Mouse (Mus musculus) urinary bladder, postnatal 10 days (tissue): Measurements from ENCODE around the gene Ppm1l.

Experiments
- DNase-seq: peaks from one replicate; pipeline ENCODE4 v3.0.0; 2022; ENCODE audit warnings: low spot score

Gene Ppm1l

DNA sequence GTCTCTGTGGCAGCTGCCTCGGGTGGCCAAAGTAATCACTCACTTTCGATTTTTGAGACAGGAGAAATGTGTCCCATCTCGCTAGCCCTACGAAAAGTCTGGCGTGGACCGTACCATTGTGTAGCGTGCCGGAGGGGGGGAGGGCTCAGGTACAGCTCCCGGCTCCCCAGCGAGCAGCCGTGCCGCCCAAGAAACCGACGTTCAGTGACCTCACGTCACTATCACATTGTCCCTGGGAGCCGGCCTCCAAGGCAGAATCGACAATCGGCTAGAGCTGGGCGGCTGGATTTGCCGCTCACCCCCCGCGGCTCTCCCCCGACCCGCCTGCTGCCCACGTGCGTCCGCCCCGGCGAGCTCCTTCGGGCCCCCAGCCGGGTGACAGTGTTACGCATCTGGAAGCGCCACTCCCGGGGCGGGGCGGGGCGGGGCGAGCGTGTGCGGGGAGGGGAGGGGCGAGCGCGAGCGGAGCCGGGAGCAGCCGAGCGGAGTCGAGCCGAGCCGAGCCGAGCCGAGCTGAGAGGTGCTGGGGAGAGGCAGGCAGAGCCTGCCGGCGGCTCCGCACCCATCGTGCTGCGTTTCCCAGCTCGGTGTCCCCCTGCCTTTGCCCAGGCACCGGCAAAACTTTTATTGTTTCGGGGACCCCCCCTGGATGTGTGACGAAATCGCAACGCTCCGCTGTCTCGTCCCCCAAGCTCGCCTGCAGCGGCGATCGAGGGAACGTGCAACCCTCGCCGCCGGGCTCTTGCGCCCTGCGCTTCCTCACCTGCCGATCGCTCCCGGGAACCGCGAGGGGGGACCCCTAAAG, at the start of gene Ppm1l:
Ppm1l (plus strand) TSS at position 471 of the 805 bp plus-strand sequence.
- DNase-seq = peak; percentile 66

DNA sequence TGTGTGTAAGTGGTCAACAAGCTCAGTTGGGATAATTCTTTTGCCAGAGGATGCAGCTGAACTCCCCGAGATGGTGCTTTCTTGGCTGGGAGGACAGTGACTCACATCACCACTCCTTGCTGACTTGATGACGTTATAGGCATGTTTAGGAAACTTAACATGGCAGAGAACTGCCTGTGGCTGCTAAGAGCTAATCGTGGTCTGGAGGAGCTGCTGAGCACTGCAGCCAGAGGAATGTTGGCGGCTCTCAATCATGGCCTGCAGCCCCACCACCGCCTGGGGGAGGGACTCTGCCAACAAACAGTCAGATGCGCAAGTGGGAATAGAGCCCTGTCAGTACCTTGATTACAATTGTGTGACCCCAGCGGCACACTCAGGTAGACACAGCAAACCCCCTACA, 44.8 kb upstream of the Ppm1l start:
- no peak for DNase-seq

DNA sequence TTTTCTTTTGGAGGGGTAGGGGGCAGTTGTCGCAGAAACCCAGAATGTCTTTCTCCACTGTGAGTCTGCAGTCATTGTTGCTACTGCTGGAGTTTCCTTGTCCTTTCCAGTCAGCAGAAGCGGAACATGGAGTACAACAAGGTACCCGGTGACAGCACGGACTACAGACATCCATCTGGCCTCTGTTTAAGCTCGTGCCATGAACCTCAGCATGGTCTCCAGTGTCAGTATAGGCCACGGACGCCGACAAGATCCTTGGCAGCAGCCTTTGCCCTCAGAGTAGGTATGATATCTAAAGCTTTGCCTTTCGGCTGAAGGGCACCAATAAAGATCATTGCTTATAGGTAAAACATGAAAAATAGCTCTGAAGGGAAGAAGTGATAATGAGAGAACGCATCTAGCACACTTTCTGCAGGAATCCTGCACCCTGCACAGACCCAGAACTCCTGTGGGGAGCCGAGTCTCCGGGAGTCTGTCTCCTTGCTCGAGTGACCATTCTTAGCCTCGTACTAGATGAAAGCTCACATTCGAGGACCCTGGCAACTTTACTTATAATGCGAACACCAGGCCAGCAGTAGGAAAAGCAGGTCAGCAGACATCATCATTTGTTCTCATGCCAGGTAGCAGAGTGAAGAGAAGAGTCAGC, 42.5 kb upstream of the Ppm1l start:
- DNase-seq = no peak

DNA sequence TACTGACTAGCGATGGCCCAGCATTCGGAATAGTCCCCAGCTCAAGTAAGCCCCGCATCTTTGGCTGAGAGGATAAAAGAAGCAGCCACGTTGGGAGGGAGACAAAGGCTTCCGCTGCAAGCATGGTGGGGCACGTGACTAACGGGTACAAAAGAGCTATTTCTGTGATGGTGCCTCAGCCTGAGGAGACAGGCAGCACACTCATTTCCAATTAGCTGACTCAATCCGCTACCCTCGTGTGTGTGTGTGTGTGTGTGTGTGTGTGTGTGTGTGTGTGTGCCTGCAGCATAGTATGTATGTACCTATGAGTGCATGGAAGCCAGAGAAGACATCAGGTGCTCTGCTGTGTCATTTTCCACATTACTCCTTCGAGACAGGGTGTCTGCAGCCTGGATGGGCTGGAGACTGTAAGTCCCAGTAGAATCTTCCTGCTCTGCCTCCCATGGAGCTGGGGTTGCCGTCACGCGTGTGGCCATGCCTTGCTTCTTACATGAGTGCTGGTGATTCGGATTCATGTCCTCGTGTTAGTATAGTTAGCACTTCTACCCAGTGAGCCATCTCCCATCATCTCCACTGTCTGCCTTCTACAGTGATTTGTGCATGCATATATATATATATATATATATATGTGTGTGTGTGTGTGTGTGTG, 41.9 kb upstream of the Ppm1l start:
- no peak for DNase-seq

DNA sequence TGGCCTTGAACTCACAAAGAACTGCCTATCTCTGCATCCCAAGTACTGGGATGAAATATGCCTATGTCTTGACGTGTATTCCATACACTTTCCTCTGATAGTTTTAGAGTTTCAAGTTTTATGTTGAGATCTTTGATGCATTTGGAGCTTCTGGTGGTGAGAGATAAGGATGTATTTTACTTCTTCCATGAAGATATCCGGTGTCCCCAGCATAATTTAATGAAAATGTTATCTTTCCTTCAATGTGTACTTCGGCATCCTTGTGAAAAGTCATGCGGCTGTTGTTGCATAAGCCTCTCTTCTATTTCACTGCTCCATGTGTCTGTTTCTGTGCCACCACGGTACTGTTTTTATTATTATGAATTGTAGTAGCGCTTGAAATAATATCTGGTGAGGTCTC, 38.0 kb upstream of the Ppm1l start:
- no peak for DNase-seq

DNA sequence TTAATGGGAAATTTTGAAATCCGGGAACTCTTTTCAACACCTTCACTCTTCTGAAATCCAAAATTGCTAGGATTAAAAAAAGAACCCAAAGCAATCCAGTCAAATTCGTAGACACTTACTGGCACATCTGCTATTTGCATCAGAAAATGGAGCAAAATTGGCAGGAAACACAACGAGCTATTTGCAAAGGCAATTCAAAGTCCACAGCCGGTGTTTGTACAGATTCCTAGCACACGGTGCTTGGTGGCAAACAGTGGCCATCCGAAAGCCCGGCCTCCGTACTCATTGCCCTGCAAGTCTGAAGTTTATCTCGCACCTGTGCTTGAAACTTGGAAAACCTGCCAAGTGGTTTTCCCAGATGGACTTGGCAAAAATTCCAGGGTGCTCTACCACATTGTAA, 34.3 kb upstream of the Ppm1l start:
- no peak for DNase-seq

DNA sequence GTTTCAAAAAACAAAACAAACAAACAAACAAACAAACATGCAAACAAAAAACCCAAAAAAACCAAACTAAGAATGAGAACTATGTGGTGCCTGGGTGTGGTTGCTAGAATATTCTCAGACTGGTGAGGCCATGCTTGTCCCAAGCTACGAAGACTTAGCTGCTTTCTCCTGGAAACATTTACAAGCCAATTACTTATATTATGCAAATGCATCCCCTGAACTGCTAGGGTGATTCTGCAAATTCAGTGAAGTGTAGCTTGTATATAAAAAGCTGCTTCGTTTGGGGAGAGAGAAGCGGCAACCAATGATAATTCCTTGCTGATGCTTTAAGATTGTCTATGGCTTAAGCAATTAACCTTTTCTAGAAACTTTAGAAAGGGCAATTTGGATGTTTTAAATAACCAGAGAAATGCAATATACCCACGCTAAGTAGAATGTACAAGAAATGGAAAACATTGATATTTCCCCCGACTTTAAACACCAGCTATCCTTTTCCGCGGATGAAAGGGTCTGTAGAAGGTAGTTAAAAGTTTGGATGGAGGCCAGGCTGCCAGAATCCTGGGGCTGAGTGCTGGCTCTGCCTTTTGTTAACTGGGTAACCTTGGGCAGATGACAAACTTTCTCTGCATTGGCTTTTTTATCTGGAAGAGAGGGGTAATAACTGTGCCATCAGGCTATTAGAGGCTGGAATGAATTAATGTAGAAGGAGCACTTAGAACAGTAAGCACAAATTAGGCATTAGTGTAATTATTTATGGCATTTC, 33.4 kb upstream of the Ppm1l start:
- DNase-seq = no peak

DNA sequence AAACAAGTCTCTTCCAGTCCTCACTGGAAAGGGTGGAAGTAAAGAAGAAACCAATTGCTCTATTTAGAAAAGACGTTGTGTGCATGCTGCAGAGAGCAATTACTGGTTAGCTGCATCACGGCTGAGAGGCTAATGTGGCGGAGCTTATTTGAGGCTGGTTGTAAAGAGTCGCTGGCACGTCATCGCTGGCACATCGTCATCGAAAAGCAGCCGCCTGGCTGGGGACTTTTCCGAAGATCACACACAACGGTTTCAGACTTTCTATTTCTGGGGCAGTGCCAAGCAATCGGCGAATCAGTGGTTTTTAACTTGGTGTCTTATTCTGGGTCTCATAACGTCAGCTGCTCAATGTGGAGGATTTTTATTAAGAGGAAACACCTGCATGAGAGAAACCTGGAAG, 26.8 kb upstream of the Ppm1l start:
- DNase-seq = no peak

DNA sequence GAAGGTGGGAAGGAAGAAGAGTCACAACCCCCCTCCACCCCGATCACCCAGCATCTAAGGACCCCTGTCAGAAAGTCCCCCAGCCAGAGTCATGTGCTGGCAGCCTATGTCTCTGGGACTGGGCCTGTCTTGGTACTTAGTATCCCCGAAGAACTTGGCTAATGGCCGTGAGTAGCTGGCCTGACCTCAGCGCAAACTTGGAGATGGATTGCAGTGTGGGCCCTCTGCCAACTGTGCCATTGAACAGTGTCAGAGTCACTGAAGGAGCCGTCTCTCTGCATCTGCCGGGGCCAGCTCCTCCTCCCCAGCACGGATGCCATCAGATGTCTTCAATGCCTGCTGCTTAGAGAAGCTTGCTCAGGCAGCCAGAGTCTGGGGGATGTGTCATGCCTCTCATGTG, 26.4 kb upstream of the Ppm1l start:
- DNase-seq = no peak

DNA sequence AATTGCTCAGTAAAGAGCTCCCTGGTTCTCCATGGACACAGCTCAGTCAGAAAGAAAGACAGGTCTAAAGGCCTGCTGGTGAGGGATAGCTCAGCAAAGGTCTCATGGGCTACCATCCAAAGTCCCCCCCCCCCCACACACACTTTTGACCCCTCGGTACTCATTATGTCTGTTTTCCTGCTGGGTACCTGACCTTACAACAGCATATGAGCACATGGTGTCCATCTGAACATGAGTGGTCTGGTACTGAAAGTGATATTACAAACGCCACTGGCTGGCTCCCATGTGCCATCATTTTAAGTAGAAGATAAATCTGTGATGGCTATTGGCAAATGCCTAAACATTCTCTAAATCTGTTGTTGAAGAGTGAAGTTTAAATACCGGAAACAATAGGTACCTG, 25.8 kb upstream of the Ppm1l start:
- no peak for DNase-seq

DNA sequence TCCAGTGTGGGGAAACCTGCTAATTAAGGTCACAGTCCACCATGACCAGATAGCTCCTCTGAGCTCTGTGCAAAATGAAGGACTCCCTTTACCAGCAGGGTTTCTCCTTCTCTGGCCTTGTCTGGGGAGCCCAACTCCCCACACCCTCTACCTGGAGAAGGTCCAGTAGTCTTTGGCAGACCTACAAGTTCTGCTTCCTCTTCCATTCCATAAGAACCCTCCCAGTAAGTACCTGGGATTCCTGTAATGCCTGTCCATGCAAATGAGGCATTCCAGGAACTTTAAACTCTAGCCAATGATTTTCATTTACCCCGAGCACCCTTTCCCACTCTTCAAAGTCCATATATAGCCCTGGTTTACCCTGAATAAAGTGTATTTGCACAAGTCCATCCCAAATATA, 24.0 kb upstream of the Ppm1l start:
- no peak for DNase-seq

DNA sequence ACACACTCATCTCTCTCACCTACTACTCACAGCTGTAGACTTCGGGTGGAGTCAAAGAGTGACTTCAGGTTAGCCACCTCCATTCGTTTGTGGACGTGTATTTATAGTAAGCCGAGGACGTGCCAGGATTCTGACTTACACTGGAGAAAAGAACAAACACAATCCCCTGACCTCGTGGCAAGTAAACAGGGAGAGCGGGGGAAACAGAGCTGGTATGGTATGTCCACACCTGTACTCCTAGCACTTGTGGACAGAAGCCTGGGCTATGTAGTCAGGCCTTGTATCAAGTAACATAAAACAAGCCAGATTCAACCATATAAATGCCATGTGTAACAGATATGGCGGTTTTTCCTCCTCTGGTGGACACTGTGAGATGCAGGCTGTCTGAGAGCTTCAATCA, 20.4 kb upstream of the Ppm1l start:
- no peak for DNase-seq

DNA sequence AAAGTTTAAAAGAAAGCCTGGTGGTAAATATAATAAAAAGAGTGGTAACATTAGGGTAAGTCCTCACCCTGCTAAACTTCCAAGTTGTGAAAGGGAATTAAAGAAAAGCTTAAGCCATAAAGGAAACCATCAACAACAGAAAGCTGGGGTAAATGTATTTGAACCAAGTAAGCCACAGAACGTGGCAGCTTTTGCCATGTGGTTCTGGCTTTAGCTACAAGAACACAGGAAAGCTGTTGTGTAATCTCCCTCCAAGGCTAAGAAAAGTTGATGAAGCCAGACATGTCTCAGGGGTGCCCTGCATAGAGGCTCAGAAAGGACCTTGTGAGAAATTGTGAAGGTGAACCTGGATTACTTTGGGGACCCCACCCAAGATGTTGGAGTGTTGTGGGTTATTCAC, 16.5 kb upstream of the Ppm1l start:
- no peak for DNase-seq

DNA sequence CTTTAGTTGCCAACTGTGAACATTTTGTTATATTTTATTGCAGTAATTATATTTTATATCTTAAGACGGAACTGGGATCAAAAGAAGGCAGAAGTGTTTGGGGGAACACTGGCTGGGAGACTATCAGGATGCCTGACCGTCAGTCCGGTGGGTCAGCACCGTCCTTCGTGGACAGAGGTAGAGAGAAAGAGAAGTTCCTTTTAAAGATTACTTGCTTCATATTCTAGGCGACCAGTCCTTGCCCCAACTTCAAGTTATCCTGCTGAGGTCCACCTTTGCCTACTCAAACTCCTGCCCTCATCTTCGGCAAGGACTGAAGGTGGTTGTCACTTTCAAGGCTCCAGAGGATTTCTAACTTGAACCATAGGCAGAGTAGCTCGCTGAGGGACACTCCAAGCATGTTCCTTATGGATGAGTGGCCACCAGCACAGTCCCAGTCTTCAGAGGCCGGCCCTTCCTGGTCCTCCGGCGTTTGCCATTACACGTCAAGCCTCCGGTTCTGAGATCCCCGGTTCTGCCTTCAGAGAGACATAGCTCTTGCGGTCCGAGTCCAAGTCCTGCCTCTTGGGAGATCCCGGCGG, 761 bp upstream of the Ppm1l start:
- DNase-seq = no peak

DNA sequence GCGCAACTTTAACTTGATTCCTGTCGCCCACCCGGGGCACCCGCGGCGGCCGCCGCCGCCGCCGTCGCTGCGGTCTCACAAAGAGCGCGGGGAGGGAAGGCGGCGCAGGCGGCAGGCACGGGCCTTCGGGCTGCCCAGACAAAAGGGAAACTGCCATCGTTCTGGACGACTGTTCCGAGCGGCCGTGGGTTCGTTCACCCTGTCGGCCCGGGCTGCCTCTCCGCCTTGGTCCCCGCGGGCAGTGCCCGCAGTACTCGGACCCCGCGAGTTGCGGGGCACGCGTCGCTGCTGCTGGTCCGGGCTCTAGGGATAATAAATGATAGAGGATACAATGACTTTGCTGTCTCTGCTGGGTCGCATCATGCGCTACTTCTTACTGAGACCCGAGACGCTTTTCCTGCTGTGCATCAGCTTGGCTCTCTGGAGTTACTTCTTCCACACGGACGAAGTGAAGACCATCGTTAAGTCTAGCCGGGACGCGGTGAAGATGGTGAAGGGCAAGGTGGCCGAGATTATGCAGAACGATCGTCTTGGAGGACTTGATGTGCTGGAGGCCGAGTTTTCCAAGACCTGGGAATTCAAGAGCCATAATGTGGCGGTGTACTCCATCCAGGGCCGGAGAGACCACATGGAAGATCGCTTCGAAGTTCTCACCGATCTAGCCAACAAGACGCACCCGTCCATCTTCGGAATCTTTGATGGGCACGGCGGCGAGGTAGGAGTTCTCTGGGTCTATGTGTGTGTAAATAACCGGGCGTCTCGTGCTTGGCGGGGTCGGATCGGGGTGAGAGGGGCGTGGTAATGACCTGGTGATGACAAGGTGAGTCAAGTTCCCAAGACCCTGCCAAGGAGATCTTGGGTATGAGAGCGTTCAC, 827 bp downstream of the Ppm1l start:
- DNase-seq = no peak

DNA sequence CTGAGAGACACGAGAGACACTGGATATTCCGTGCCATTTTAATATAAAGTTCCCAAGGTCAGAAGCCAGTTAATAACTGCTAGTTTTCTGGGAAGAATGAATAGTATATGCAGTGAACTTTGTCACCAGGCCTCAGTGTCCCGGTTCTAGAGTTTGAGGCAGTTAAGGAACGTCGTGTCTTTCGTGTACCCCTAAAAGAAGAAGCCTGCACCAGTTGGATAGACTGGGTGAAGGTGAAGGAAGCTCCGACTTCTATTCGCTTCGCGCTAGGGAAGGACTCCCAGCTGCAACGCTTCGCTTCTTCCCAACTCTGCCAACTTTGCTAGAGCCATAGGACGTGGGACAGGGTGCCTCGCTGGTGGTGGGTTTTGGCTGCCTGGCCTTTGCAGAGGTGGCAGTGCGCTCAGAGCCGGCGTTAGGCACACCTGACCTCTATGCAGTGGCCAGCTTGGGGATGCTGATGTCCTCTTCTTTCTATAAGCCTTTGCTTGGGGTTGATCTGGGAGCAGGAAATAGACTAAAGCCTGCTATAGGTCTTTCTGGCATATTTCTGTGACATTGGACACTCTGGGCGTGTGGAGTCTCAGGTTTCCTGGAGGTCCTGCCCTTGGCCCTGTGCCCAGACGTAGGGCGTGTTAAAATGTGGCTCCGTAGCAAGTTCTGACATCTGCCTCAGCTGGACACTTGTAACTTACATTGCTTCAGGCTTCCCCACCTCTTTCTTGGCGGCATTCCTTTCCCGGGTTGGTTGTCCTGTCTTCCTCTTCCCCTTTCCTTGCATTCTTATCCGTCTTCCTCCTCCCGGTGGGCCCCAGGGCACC, 1.7 kb downstream of the Ppm1l start:
- DNase-seq = no peak

DNA sequence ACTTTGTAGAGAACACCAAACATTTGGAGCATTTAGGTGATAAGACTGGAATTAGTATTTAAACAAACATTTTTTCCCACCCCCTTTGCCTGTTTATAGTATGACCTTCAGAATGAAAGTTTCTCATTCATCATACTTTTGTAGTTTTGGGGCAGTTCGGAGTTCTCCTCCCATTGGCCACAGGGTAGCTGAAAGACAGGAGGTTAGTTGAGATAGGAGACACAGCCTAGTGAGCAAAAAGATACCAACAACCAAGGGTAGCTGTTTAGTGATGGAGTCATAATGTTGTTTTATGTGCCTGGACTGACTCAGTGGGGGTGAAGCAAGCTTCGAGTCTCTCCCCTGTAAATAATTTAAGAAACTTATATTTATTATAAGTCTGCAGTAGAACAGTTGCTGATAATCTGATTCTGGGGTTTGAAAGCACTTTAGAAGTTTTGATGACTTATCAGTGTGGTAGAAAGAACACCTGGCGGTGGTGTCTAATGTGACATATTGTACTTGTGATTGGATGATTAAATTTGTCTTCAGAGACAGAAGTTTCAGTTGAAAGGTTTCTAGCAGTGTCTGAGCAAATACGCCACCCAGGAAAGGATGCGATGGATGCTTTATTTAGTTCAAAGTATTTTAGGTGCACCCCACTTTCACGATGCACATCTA, 2.5 kb downstream of the Ppm1l start:
- no peak for DNase-seq

DNA sequence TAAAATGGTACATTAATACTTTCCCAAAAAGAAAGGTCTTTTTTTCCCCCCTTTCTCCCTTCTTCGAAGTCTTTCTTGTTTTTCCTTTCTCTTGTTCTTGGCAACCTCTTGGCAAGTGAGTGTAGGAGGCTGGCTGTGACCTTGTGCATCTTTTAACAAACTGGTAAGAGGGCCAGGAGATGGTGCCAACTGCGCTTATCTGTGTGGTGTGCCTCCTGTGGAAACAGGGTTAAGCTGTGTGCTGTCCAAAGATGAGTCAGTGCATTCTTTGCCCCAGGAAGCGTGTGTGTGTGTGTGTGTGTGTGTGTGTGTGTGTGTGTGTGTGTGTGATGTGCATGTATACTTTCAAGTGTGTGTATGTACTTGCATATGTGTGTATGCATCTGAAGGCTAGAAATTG, 7.3 kb downstream of the Ppm1l start:
- no peak for DNase-seq

DNA sequence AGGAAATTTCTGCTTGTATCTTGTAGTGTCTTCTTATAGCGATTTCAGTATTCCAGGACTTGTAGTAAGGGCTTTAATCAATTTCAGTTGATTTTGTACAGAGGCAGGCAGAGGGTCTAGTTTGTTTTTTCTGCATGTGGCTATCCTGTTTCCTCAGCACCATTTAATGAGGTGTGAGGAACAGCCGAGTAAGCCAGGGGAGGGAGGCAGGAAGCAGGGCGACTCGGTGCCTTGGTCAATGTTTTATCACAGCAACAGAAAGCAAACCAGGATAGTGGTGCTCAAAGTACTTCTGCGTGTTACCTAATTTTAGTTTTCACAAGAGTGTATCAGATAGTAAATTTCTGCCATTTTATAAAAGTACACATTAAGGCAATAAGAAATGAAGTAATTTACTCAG, 13.2 kb downstream of the Ppm1l start:
- no peak for DNase-seq

DNA sequence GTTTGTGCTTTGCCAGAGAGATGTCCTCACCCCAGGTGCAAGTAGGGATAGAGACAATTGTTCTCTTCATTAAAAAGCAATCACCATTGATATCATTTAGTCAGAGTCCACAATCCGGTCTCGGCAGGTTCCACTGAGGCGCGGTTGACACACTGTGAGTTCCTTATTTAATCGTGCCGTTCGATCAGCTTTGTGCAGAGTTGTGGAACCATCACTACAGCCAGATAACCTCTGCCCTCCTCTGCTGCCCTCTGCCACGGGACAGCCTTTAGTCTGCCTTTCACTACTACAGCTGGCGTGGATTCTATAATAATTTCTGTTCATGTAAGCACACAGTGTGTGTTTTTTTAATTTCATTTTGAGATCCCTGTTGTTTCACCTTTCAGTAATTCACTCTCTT, 17.2 kb downstream of the Ppm1l start:
- DNase-seq = no peak
